31 mouse cellular contexts compared by ENCODE assay signal in genomic region chr17:46808376-46808775, GRCm38 (mm10). TPM values are rescaled to one million over a fixed set of nuclear protein-coding genes. Genes with fewer than 3 reads are reported as not detected.
"Had no signal": no experiment of that assay in that cellular context is flagged by ENCODE, and none has a peak within 500 bp of the region (broad histone marks: within the 10 kb centered on the region; RNA-seq: fewer than 3 reads in every experiment).

No protein-coding gene starts in this region.

- H3K9ac ChIP-seq: heart, embryonic 13.5 days; heart, embryonic 15.5 days; hindbrain, embryonic 13.5 days; hindbrain, embryonic 15.5 days; kidney, embryonic 15.5 days; limb, embryonic 12.5 days; liver, embryonic 13.5 days; liver, embryonic 15.5 days; liver, postnatal 0 days had no signal

- DNase-seq: gastrocnemius, adult 2 months; gastrocnemius, postnatal 10 days; gastrocnemius, postnatal 25 days; heart, adult 11 months; heart, adult 2 months; heart, postnatal 14 days; heart, postnatal 36 days; kidney, adult 18-20 months; kidney, adult 9 months; kidney, postnatal 25 days; kidney, postnatal 4 days; liver; liver, embryonic 13.5 days; liver, postnatal 0 days had no signal

- H3K9me3 ChIP-seq: heart, embryonic 13.5 days; heart, embryonic 15.5 days; hindbrain, embryonic 13.5 days; hindbrain, embryonic 15.5 days; kidney, embryonic 15.5 days; limb, embryonic 10.5 days; limb, embryonic 12.5 days; liver, embryonic 13.5 days; liver, embryonic 15.5 days had no signal

- ATAC-seq: hindbrain, postnatal 0 days; intestine, postnatal 0 days; liver, postnatal 0 days had no signal

- H3K4me1 ChIP-seq: hindbrain, embryonic 13.5 days; hindbrain, embryonic 15.5 days; kidney, embryonic 15.5 days; limb, embryonic 10.5 days; limb, embryonic 12.5 days; liver, embryonic 13.5 days; liver, embryonic 15.5 days had no signal

- H3K4me2 ChIP-seq: heart, embryonic 11.5 days; heart, embryonic 13.5 days; heart, embryonic 15.5 days; hindbrain, embryonic 13.5 days; hindbrain, embryonic 15.5 days; kidney, embryonic 15.5 days; limb, embryonic 12.5 days; liver, embryonic 11.5 days; liver, embryonic 13.5 days; liver, embryonic 15.5 days had no signal

- H3K4me3 ChIP-seq: gastrocnemius, adult 2 months; heart, adult 2 months; heart, embryonic 13.5 days; heart, embryonic 15.5 days; hindbrain, embryonic 13.5 days; hindbrain, embryonic 15.5 days; kidney, embryonic 15.5 days; layer of hippocampus, adult 2 months; left cerebral cortex, adult 2 months; limb, embryonic 10.5 days; limb, embryonic 12.5 days; liver, embryonic 13.5 days; liver, embryonic 15.5 days had no signal

- H3K27ac ChIP-seq: gastrocnemius, adult 2 months; hindbrain, embryonic 13.5 days; hindbrain, embryonic 15.5 days; hindbrain, postnatal 0 days; kidney, postnatal 0 days; left cerebral cortex, adult 2 months; limb, embryonic 10.5 days; limb, embryonic 12.5 days; liver, embryonic 13.5 days; liver, embryonic 15.5 days had no signal

- H3K27me3 ChIP-seq: heart, embryonic 13.5 days; heart, embryonic 15.5 days; hindbrain, embryonic 13.5 days; hindbrain, embryonic 15.5 days; kidney, embryonic 15.5 days; limb, embryonic 12.5 days; liver, embryonic 13.5 days; liver, embryonic 15.5 days had no signal

RNA-seq across cellular contexts. Expression of gene Ptcra, which starts 44.9 kb away (rescaled TPM):
- polyA plus RNA-seq: gonadal fat pad, adult 2 months; heart, postnatal 0 days had no signal
